Mouse (Mus musculus): ENCODE data around the gene Slc35e3.

Gene Slc35e3

GRCm38 (mm10) chr10:117746297-117746883, at the start of gene Slc35e3:
Gene Slc35e3 (minus strand): TSS chr10:117746365.
- DNase-seq (ENCODE audit: low spot score) = peak; percentile 92

- no peak for DNase-seq (ENCODE audit: low spot score)
Observed at GRCm38 (mm10) chr10:117795206-117795605, 49.0 kb upstream of the Slc35e3 start.

- DNase-seq (ENCODE audit: low spot score) = no peak
Observed at GRCm38 (mm10) chr10:117793436-117794030, 47.4 kb upstream of the Slc35e3 start.

- peak; percentile 100 for DNase-seq (ENCODE audit: low spot score)
Observed at GRCm38 (mm10) chr10:117792141-117793091, 46.3 kb upstream of the Slc35e3 start, which contains the start of gene Nup107. Gene Nup107 (minus strand): TSS chr10:117792705.

GRCm38 (mm10) chr10:117791171-117791470, 45.0 kb upstream of the Slc35e3 start:
- DNase-seq (ENCODE audit: low spot score) = no peak

GRCm38 (mm10) chr10:117790421-117791170, 44.4 kb upstream of the Slc35e3 start:
- DNase-seq (ENCODE audit: low spot score) = no peak

GRCm38 (mm10) chr10:117790011-117790410, 43.8 kb upstream of the Slc35e3 start:
- no peak for DNase-seq (ENCODE audit: low spot score)

- no peak for DNase-seq (ENCODE audit: low spot score)
Observed at GRCm38 (mm10) chr10:117784646-117785045, 38.5 kb upstream of the Slc35e3 start.

GRCm38 (mm10) chr10:117783786-117784420, 37.7 kb upstream of the Slc35e3 start:
- no peak for DNase-seq (ENCODE audit: low spot score)

GRCm38 (mm10) chr10:117782491-117783260, 36.5 kb upstream of the Slc35e3 start:
- no peak for DNase-seq (ENCODE audit: low spot score)

GRCm38 (mm10) chr10:117782056-117782455, 35.9 kb upstream of the Slc35e3 start:
- DNase-seq (ENCODE audit: low spot score) = no peak

GRCm38 (mm10) chr10:117781021-117781725, 35.0 kb upstream of the Slc35e3 start:
- DNase-seq (ENCODE audit: low spot score) = no peak

GRCm38 (mm10) chr10:117780306-117780911, 34.2 kb upstream of the Slc35e3 start:
- DNase-seq (ENCODE audit: low spot score) = no peak

- DNase-seq (ENCODE audit: low spot score) = no peak
Observed at GRCm38 (mm10) chr10:117779581-117780305, 33.6 kb upstream of the Slc35e3 start.

GRCm38 (mm10) chr10:117778951-117779350, 32.8 kb upstream of the Slc35e3 start:
- DNase-seq (ENCODE audit: low spot score) = no peak

- no peak for DNase-seq (ENCODE audit: low spot score)
Observed at GRCm38 (mm10) chr10:117778328-117778910, 32.3 kb upstream of the Slc35e3 start.

- DNase-seq (ENCODE audit: low spot score) = no peak
Observed at GRCm38 (mm10) chr10:117777501-117778327, 31.5 kb upstream of the Slc35e3 start.

GRCm38 (mm10) chr10:117777103-117777470, 30.9 kb upstream of the Slc35e3 start:
- DNase-seq (ENCODE audit: low spot score) = no peak

All from ovary, postnatal 10 days (tissue).